Mouse (Mus musculus): ENCODE data around the gene Nfkb2. TPM values are rescaled to one million over a fixed set of nuclear protein-coding genes. Genes with fewer than 3 reads are reported as not detected.

The Nfkb2 gene
- polyA plus RNA-seq, 1 experiment from 2014 or later = 1.3 TPM

DNA sequence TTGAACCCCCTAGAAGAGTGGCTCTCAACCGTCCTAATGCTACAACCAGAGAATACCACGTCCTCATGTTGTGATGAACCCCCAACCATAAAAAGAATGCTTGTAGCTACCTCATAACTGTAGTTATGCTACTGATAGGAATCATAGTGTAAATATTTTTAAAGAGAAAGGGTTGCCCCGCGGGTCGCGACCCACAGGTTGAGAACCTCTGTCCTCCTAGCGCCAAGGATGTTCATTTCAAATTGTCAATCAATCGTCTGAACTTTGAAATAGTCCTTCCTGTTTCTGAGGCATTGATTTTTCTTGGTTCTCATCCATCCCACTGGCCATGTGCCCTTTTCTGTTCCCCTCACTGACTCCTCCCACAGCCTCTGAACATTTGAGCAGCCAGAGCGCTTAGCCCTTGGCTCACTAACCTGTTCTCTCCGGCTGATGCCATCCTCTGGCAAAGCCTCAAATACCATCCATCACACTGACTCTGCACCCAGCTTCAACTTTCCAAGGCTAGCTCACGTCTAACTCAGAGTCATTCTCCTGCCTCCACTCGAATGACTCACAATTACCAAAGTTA lies 13.5 kb upstream of the Nfkb2 start:
- no peak overlapping the region for H3K9ac ChIP-seq (ENCODE audit: low read depth, low read length)
- peaks cover 11% of the 10 kb centered on the region for H3K36me3 ChIP-seq (ENCODE audit: control insufficient read depth, insufficient read depth, low read length)
- no peak overlapping the region for H3K4me3 ChIP-seq (ENCODE audit: low read depth, low read length)
- no peak overlapping the region for H3K27ac ChIP-seq (ENCODE audit: low read length)
- 71% methylated on average over 12 of the region's 12 CpGs for WGBS
- H3K27me3 ChIP-seq (ENCODE audit: control insufficient read depth, insufficient read depth, low read depth, low read length) = no peaks in the 10 kb centered on the region
- H3K4me1 ChIP-seq (ENCODE audit: control insufficient read depth, insufficient read depth, low read length) = no peaks in the 10 kb centered on the region
- no peak for ATAC-seq
- no peak overlapping the region for H3K4me2 ChIP-seq (ENCODE audit: low read length)
- no peaks in the 10 kb centered on the region for H3K9me3 ChIP-seq (replicated peaks; ENCODE audit: control insufficient read depth, low read length, poor library complexity, severe bottlenecking)

DNA sequence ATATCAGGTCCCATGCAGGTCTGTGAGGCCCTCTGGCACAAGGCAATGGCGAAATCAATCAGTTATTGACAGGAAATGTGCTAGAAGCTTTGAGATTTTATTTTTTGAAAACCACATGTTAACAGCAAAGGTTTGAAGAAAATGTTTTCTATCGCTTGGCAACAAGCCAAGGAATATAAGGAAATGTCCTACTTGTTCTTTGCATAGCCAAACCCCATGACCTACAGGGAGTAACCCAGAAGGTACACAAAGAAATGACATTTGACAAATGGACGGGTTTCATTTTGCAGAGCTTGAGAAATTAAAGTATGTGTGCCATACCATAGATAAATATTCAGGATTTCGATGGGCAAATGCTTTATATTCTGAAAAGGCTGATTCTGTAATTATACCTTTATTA lies 7.2 kb upstream of the Nfkb2 start:
- Histone ChIP-seq H3K4me3 (ENCODE audit: low read depth, low read length) (no peak overlapping the region), H3K27ac (ENCODE audit: low read length) (no peak overlapping the region), H3K9me3 (replicated peaks; ENCODE audit: control insufficient read depth, low read length, poor library complexity, severe bottlenecking) (no peaks in the 10 kb centered on the region), H3K36me3 (ENCODE audit: control insufficient read depth, insufficient read depth, low read length) (no peaks in the 10 kb centered on the region), H3K9ac (ENCODE audit: low read depth, low read length) (no peak overlapping the region), H3K4me1 (ENCODE audit: control insufficient read depth, insufficient read depth, low read length) (no peaks in the 10 kb centered on the region), H3K27me3 (ENCODE audit: control insufficient read depth, insufficient read depth, low read depth, low read length) (no peaks in the 10 kb centered on the region), H3K4me2 (ENCODE audit: low read length) (no peak overlapping the region)
- 76% methylated on average over 4 of the region's 4 CpGs for WGBS
- ATAC-seq = no peak

DNA sequence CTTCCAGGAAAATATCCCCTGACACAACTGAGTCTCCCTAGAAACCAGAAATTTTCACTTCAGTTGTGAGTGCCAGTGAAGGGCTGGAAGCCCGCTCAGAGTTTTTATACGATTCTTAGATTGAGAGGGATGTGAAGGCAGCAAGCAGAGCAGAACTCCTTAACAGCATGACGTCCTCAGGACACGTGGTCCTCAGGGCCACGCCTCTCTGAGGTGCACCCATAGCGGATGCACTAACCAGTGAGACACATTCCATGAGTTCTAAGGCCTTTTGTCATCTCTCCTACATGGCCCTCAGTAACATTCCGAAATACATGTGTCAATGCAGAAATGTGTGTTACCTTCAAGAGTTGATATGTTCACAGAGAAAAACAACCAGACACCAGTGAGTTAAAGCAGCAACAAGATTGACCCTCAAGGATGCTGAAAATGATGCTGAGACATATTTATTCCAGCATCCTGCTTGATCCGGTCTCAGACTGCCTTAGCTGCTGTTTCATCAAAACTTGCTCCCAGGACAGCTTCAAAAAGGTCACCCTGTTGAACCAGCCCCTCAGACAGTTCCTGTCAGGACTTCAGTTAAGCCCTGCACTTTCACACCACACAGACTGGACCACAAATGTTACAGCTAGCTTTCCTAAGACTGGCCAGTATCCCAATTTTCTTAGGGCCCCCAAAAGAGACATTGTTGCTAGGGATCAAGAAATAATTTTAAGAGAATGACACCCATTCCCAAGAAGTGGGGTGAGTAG lies 3.6 kb upstream of the Nfkb2 start:
- no peak for ATAC-seq
- H3K9me3 ChIP-seq (replicated peaks; ENCODE audit: control insufficient read depth, low read length, poor library complexity, severe bottlenecking) = no peaks in the 10 kb centered on the region
- H3K4me3 ChIP-seq (ENCODE audit: low read depth, low read length) = no peak overlapping the region
- H3K4me1 ChIP-seq (ENCODE audit: control insufficient read depth, insufficient read depth, low read length) = peaks cover 13% of the 10 kb centered on the region
- 38% methylated on average over 8 of the region's 8 CpGs for WGBS
- no peaks in the 10 kb centered on the region for H3K36me3 ChIP-seq (ENCODE audit: control insufficient read depth, insufficient read depth, low read length)
- H3K27ac ChIP-seq (ENCODE audit: low read length) = no peak overlapping the region
- no peak overlapping the region for H3K4me2 ChIP-seq (ENCODE audit: low read length)
- H3K9ac ChIP-seq (ENCODE audit: low read depth, low read length) = no peak overlapping the region
- H3K27me3 ChIP-seq (ENCODE audit: control insufficient read depth, insufficient read depth, low read depth, low read length) = peaks cover 13% of the 10 kb centered on the region; the same call in 1 of the 2 replicates

DNA sequence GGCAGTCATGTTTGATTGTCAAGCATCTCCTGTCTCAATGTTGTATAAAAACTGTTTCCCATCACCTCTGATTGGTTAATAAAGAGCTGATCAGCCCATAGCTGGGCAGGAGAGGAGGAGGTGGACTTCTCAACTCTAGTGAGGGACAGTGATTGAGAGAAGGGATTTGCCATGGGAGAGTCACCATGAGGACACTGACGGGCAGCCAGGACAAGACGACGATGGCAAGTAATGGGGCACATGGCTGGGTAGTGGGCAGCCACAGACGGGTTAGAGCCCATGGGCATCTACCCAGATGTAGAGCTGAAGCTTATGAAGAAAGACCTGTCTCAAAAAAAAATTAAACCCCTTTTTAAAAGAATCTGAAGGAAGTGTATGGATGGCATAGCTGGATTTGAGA lies 1.6 kb upstream of the Nfkb2 start:
- H3K27me3 ChIP-seq (ENCODE audit: control insufficient read depth, insufficient read depth, low read depth, low read length) = peaks cover 25% of the 10 kb centered on the region
- H3K9me3 ChIP-seq (replicated peaks; ENCODE audit: control insufficient read depth, low read length, poor library complexity, severe bottlenecking) = no peaks in the 10 kb centered on the region
- WGBS = 86% methylated on average over 4 of the region's 4 CpGs
- no peak overlapping the region for H3K9ac ChIP-seq (ENCODE audit: low read depth, low read length)
- H3K27ac ChIP-seq (ENCODE audit: low read length) = no peak overlapping the region
- no peaks in the 10 kb centered on the region for H3K36me3 ChIP-seq (ENCODE audit: control insufficient read depth, insufficient read depth, low read length)
- no peak overlapping the region for H3K4me3 ChIP-seq (ENCODE audit: low read depth, low read length)
- ATAC-seq = no peak
- H3K4me1 ChIP-seq (ENCODE audit: control insufficient read depth, insufficient read depth, low read length) = peaks cover 16% of the 10 kb centered on the region
- no peak overlapping the region for H3K4me2 ChIP-seq (ENCODE audit: low read length)

DNA sequence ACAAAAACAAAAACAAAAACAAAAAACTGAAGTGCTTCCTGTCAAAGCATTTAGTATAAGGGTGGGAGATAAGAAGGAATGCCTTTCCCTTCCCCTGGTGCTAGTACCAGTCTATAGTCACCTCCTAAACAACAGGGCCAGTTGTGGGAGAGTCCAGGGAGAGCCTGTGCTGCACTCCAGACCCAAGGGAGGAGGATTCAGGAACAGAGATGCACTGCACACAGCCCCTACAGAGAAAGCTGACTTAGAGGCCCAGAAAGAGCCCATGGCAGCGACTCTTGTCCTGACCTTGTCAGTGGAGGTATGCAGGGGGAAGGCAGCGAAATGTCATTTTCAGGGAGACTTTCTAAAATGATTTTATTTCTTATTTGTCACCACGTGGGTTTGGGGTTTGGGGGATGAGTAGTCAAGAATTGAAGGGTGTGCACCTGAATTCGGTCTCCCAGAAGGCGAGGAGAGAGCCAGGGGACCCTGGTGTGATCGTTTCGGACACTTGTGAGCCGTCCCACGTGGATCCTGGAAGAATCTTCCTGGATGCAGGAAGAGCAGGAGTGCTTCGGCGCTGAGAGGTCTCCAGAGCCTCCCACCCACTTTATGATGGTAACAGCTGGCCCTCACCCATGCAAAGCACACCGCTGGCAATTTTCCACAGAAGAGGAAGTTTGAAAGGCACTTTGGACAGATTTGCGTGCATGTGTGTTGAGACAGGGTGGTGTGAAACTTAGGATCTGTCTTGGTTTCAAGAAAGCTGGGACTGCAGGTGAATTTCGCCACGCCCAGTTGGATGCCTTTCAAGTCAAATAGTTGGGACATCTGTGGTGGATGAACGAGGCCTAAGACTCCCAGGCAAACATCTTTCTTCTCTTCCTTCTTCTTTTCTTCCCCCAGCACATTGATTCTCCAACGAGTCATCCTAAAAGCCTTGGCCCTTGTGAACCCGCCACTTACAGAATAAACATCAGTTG lies 587 bp upstream of the Nfkb2 start:
- H3K9ac ChIP-seq (ENCODE audit: low read depth, low read length) = no peak overlapping the region
- peaks cover 17% of the 10 kb centered on the region for H3K4me1 ChIP-seq (ENCODE audit: control insufficient read depth, insufficient read depth, low read length)
- WGBS = 59% methylated on average over 18 of the region's 18 CpGs
- H3K27ac ChIP-seq (ENCODE audit: low read length) = no peak overlapping the region
- H3K27me3 ChIP-seq (ENCODE audit: control insufficient read depth, insufficient read depth, low read depth, low read length) = peaks cover 29% of the 10 kb centered on the region
- H3K36me3 ChIP-seq (ENCODE audit: control insufficient read depth, insufficient read depth, low read length) = no peaks in the 10 kb centered on the region
- no peaks in the 10 kb centered on the region for H3K9me3 ChIP-seq (replicated peaks; ENCODE audit: control insufficient read depth, low read length, poor library complexity, severe bottlenecking)
- H3K4me2 ChIP-seq (ENCODE audit: low read length) = peak overlapping the region; percentile 80
- H3K4me3 ChIP-seq (ENCODE audit: low read depth, low read length) = no peak overlapping the region; the same call in 1 of the 2 replicates
- ATAC-seq = no peak

DNA sequence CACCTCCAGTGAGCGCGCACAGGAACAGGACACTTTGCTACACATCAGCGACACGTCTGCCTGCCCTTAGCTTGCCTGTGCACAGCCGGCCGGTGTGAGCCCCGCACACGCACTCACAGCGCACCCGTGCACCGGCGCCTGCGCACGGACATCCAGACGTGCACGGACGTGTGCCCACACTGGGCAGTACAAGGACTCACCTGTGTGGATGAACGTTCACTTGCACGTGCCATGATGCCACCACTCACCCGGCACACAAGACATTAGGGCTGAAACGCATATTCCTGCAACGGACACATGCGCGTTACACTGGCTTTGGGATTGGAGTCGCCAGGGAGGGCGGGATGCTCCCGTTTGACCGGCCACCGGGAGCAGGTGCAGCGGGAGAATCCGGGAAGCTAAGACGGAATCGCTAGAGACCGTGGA lies 801 bp downstream of the Nfkb2 start:
- Histone ChIP-seq H3K36me3 (ENCODE audit: control insufficient read depth, insufficient read depth, low read length) (no peaks in the 10 kb centered on the region), H3K9me3 (replicated peaks; ENCODE audit: control insufficient read depth, low read length, poor library complexity, severe bottlenecking) (no peaks in the 10 kb centered on the region), H3K4me3 (ENCODE audit: low read depth, low read length) (peak overlapping the region; percentile 45), H3K27me3 (ENCODE audit: control insufficient read depth, insufficient read depth, low read depth, low read length) (peaks cover 29% of the 10 kb centered on the region), H3K4me2 (ENCODE audit: low read length) (peak overlapping the region; percentile 80), H3K4me1 (ENCODE audit: control insufficient read depth, insufficient read depth, low read length) (peaks cover 22% of the 10 kb centered on the region), H3K9ac (ENCODE audit: low read depth, low read length) (peak overlapping the region; percentile 54), H3K27ac (ENCODE audit: low read length) (no peak overlapping the region)
- under 1% methylated on average over 34 of the region's 34 CpGs for WGBS
- ATAC-seq = 0 out of 2 replicates have a peak, but pooled peaks have one; percentile 22

DNA sequence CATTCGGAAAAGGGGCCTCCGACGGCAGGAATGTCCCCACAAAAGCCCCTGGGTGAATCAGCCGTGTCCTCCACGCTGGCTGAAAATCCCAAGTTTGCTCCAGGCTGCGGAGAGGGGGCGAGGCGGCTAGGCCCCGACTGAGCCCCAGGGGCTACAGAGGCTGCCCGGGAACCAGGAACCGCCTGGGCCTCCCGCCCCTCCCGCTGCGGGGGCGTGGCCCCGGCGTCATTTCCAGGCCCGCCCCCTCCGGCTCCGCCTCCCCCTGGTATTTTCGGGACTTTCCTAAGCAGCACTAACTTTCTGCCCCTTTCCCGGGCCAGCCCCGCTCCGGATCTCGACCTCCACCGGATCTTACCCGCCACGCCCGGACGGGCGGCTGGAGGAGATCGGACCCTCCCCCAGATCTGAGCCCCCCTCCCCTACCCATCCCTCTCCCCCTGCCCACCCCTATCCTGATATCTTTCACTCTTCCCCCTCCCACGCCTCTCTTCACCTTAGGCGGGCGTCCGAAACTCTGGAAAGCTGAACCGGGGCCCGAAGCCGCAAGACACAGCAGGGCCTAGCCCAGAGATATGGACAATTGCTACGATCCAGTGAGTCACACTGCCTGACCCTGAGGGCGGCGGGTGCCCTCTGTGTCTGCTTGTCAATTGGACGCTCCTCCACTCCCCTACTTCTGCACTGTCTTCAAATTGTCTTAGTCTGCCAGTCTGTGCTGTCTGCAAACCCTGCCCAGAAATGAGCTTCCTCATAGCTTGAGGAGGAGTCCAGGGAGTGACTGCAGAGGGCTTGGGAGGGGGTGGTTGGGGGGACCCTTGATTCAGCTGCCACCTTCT lies 1.5 kb downstream of the Nfkb2 start:
- Histone ChIP-seq H3K9ac (ENCODE audit: low read depth, low read length) (peak overlapping the region; percentile 54), H3K27me3 (ENCODE audit: control insufficient read depth, insufficient read depth, low read depth, low read length) (peaks cover 29% of the 10 kb centered on the region), H3K9me3 (replicated peaks; ENCODE audit: control insufficient read depth, low read length, poor library complexity, severe bottlenecking) (no peaks in the 10 kb centered on the region), H3K27ac (ENCODE audit: low read length) (no peak overlapping the region), H3K4me3 (ENCODE audit: low read depth, low read length) (peak overlapping the region; percentile 45), H3K4me2 (ENCODE audit: low read length) (peak overlapping the region; percentile 80), H3K4me1 (ENCODE audit: control insufficient read depth, insufficient read depth, low read length) (peaks cover 22% of the 10 kb centered on the region), H3K36me3 (ENCODE audit: control insufficient read depth, insufficient read depth, low read length) (no peaks in the 10 kb centered on the region)
- no peak; the same call in 1 of the 2 replicates for ATAC-seq
- under 1% methylated on average over 43 of the region's 43 CpGs for WGBS

DNA sequence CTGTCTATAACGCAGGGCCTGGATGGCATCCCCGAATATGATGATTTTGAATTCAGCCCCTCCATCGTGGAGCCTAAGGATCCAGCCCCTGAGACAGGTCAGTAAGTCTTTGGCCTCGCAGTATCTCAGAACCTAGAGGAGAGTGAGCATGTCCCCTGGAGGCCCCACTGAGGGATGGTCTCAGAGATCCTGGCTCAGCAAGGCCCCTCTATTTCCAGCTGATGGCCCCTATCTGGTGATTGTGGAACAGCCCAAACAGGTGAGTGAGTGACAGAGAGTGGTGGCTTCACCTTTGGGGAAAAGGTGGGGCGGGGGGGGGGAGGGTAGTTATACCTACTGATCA lies 2.1 kb downstream of the Nfkb2 start:
- H3K9me3 ChIP-seq (replicated peaks; ENCODE audit: control insufficient read depth, low read length, poor library complexity, severe bottlenecking) = no peaks in the 10 kb centered on the region
- H3K4me3 ChIP-seq (ENCODE audit: low read depth, low read length) = no peak overlapping the region
- peaks cover 29% of the 10 kb centered on the region for H3K27me3 ChIP-seq (ENCODE audit: control insufficient read depth, insufficient read depth, low read depth, low read length)
- no peak overlapping the region for H3K27ac ChIP-seq (ENCODE audit: low read length)
- 61% methylated on average over 5 of the region's 5 CpGs for WGBS
- ATAC-seq = no peak
- H3K36me3 ChIP-seq (ENCODE audit: control insufficient read depth, insufficient read depth, low read length) = no peaks in the 10 kb centered on the region; the same call in 1 of the 2 replicates
- H3K4me1 ChIP-seq (ENCODE audit: control insufficient read depth, insufficient read depth, low read length) = peaks cover 22% of the 10 kb centered on the region
- no peak overlapping the region for H3K9ac ChIP-seq (ENCODE audit: low read depth, low read length)
- H3K4me2 ChIP-seq (ENCODE audit: low read length) = peak overlapping the region; percentile 80
